Comparison of ENCODE assay signal across 8 mouse cellular contexts in the genomic region with DNA sequence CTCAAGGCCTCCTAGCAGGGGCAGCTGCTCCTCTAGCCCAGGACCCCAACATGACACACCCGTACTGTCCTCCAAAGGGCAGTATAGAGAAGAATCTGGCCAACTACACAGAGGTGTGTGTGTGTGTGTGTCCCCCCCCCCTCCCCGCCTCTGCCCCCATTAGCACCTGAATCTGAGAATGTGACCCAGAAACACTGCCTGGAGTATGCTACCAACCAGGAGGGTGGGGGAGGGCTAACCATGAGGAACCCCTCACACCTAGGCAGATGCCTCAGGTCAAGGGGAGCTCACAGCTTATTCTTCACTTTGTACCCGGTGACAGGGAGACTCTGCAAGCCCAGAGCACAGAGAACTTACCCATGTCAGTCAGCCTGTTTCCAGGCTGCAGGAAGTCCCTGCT. TPM values are rescaled to one million over a fixed set of nuclear protein-coding genes. Genes with fewer than 3 reads are reported as not detected.
DNase-seq lines count a peak whose midpoint lies in the region; ATAC-seq and TF ChIP-seq lines count a peak whose summit lies in the region.

No protein-coding gene starts in this region.

- no peak for TF ChIP-seq CTCF in cortical plate, adult 2 months (IDR thresholded peaks at IDR 0.05; ENCODE audit: extremely low read depth, insufficient read depth, low read length)

- H3K4me2 ChIP-seq in kidney, embryonic 14.5 days (replicated peaks; ENCODE audit: low read depth, low read length) = peak overlapping the region; percentile 68
- H3K4me2 ChIP-seq in hindbrain, embryonic 14.5 days (replicated peaks) = peak overlapping the region; percentile 76
- H3K4me2 ChIP-seq in midbrain, embryonic 13.5 days (replicated peaks) = peak overlapping the region; percentile 89

- H3K27ac ChIP-seq in kidney, embryonic 14.5 days (ENCODE audit: low read depth, low read length) = peak overlapping the region; percentile 44; the same call in 1 of the 2 replicates
- H3K27ac ChIP-seq in cortical plate, adult 2 months (ENCODE audit: insufficient read depth, low read length) = no peak overlapping the region
- peak overlapping the region; percentile 98; the same call in 1 of the 2 replicates for H3K27ac ChIP-seq in hindbrain, embryonic 14.5 days
- H3K27ac ChIP-seq in midbrain, embryonic 13.5 days = no peak overlapping the region

- ATAC-seq in kidney, embryonic 14.5 days (ENCODE audit: low FRiP score, low TSS enrichment) = no peak
- no peak for ATAC-seq in hindbrain, embryonic 14.5 days (ENCODE audit: low FRiP score)
- ATAC-seq in midbrain, embryonic 13.5 days = no peak

- no peaks in the 10 kb centered on the region for H3K27me3 ChIP-seq in kidney, embryonic 14.5 days (ENCODE audit: control insufficient read depth, insufficient read depth, low read length)
- H3K27me3 ChIP-seq in hindbrain, embryonic 14.5 days (ENCODE audit: control insufficient read depth, insufficient read depth, low read length) = no peaks in the 10 kb centered on the region
- no peaks in the 10 kb centered on the region for H3K27me3 ChIP-seq in midbrain, embryonic 13.5 days

- WGBS in kidney, embryonic 14.5 days = 73% methylated on average over 3 of the region's 3 CpGs
- 78% methylated on average over 3 of the region's 3 CpGs for WGBS in hindbrain, embryonic 14.5 days
- WGBS in midbrain, embryonic 13.5 days = 84% methylated on average over 3 of the region's 3 CpGs

- TF ChIP-seq POLR2A in cortical plate, adult 2 months (IDR thresholded peaks at IDR 0.05; ENCODE audit: extremely low read depth, insufficient read depth, low read length) = no peak

- peaks cover 18% of the 10 kb centered on the region for H3K4me1 ChIP-seq in kidney, embryonic 14.5 days (ENCODE audit: control insufficient read depth, insufficient read depth, low read length)
- peaks cover 6% of the 10 kb centered on the region; the same call in 1 of the 2 replicates for H3K4me1 ChIP-seq in cortical plate, adult 2 months (ENCODE audit: control insufficient read depth, insufficient read depth, low read length)
- peaks cover 26% of the 10 kb centered on the region for H3K4me1 ChIP-seq in hindbrain, embryonic 14.5 days (replicated peaks; ENCODE audit: control insufficient read depth, insufficient read depth, low read length)
- peaks cover 43% of the 10 kb centered on the region for H3K4me1 ChIP-seq in midbrain, embryonic 13.5 days (replicated peaks)

- DNase-seq in kidney, adult 18-20 months = no peak
- DNase-seq in hindbrain, embryonic 14.5 days (ENCODE audit: low spot score) = no peak
- DNase-seq in layer of hippocampus, postnatal 14 days (ENCODE audit: low spot score in 2 of 2) = no peak
- DNase-seq in adrenal gland, adult (ENCODE audit: inconsistent age in 2 of 2, low spot score in 1 of 2) = no peak
- no peak for DNase-seq in gastrocnemius, postnatal 10 days

- H3K9me3 ChIP-seq in kidney, embryonic 14.5 days (ENCODE audit: control insufficient read depth, low read length) = no peaks in the 10 kb centered on the region
- no peaks in the 10 kb centered on the region for H3K9me3 ChIP-seq in hindbrain, embryonic 14.5 days (ENCODE audit: control insufficient read depth, low read length)
- no peaks in the 10 kb centered on the region for H3K9me3 ChIP-seq in midbrain, embryonic 13.5 days

- H3K4me3 ChIP-seq in kidney, embryonic 14.5 days (ENCODE audit: low read length) = peak overlapping the region; percentile 90
- peak overlapping the region; percentile 87; the same call in 1 of the 2 replicates for H3K4me3 ChIP-seq in cortical plate, adult 2 months (ENCODE audit: insufficient read depth, low read length)
- H3K4me3 ChIP-seq in hindbrain, embryonic 14.5 days (replicated peaks; ENCODE audit: low read length) = peak overlapping the region; percentile 87
- peak overlapping the region; percentile 84 for H3K4me3 ChIP-seq in midbrain, embryonic 13.5 days (replicated peaks)

- peaks cover 37% of the 10 kb centered on the region for H3K36me3 ChIP-seq in kidney, embryonic 14.5 days (ENCODE audit: control insufficient read depth, insufficient read depth, low read length)
- peaks cover 28% of the 10 kb centered on the region for H3K36me3 ChIP-seq in hindbrain, embryonic 14.5 days (replicated peaks; ENCODE audit: control insufficient read depth, insufficient read depth)
- H3K36me3 ChIP-seq in midbrain, embryonic 13.5 days = peaks cover 34% of the 10 kb centered on the region

- peak overlapping the region; percentile 88 for H3K9ac ChIP-seq in kidney, embryonic 14.5 days (ENCODE audit: low read depth, low read length)
- peak overlapping the region; percentile 87 for H3K9ac ChIP-seq in hindbrain, embryonic 14.5 days
- peak overlapping the region; percentile 86 for H3K9ac ChIP-seq in midbrain, embryonic 13.5 days (replicated peaks)

RNA-seq across cellular contexts. Expression of a gene that starts 2.4 kb away (rescaled TPM):
- polyA plus RNA-seq in kidney, embryonic 14.5 days (2014; fragmentation: Nextera tagmentation; extraction: Ambion mirVana) = 37.2 and 39.7 TPM in 2 replicates
- 58.4 and 59.4 TPM in 2 replicates for polyA plus RNA-seq in cortical plate, adult 2 months (2012; rRNA removed)
- 54.0 and 54.4 TPM in 2 replicates for polyA plus RNA-seq in hindbrain, embryonic 14.5 days (2014; fragmentation: Nextera tagmentation; extraction: Ambion mirVana)
- polyA plus RNA-seq in midbrain, embryonic 13.5 days (2015; fragmentation: Nextera tagmentation; extraction: Ambion mirVana) = 45.8 and 46.2 TPM in 2 replicates
- 10 to 100 TPM; 80.1 to 84.6 TPM for total RNA-seq in layer of hippocampus, postnatal 14 days (2021)
- total RNA-seq in gastrocnemius, postnatal 10 days (2021) = 10 to 100 TPM; 28.1 to 33.4 TPM

RNA-seq across cellular contexts. Expression of a gene that starts 8.3 kb away (rescaled TPM):
- 54.0 and 89.2 TPM in 2 replicates for polyA plus RNA-seq in kidney, embryonic 14.5 days (2014; fragmentation: Nextera tagmentation; extraction: Ambion mirVana)
- polyA plus RNA-seq in cortical plate, adult 2 months (2012; rRNA removed) = 229 and 239 TPM in 2 replicates
- polyA plus RNA-seq in hindbrain, embryonic 14.5 days (2014; fragmentation: Nextera tagmentation; extraction: Ambion mirVana) = 119 and 122 TPM in 2 replicates
- polyA plus RNA-seq in midbrain, embryonic 13.5 days (2015; fragmentation: Nextera tagmentation; extraction: Ambion mirVana) = 100 and 101 TPM in 2 replicates
- total RNA-seq in layer of hippocampus, postnatal 14 days (2021) = 100 to 1,000 TPM; 190 to 194 TPM
- 10 to 100 TPM; 62.2 to 68.4 TPM for total RNA-seq in gastrocnemius, postnatal 10 days (2021)

RNA-seq across cellular contexts. Expression of a gene that starts 42.5 kb away (rescaled TPM):
- polyA plus RNA-seq in kidney, embryonic 14.5 days (2014; fragmentation: Nextera tagmentation; extraction: Ambion mirVana) = 0.89 TPM in 1 of 2 replicates, not detected in the other
- not detected in 2 replicates for polyA plus RNA-seq in cortical plate, adult 2 months (2012; rRNA removed)
- 0.34 and 0.74 TPM in 2 replicates for polyA plus RNA-seq in hindbrain, embryonic 14.5 days (2014; fragmentation: Nextera tagmentation; extraction: Ambion mirVana)
- polyA plus RNA-seq in midbrain, embryonic 13.5 days (2015; fragmentation: Nextera tagmentation; extraction: Ambion mirVana) = 0.40 and 0.50 TPM in 2 replicates
- not detected for total RNA-seq in layer of hippocampus, postnatal 14 days (2021)
- total RNA-seq in gastrocnemius, postnatal 10 days (2021) = not detected

Comparison
In these comparisons a context has a peak if more than half of its experiments do, and no peak if none do; other contexts are left out.
1. H3K27ac ChIP-seq: peak in kidney, embryonic 14.5 days (single experiment) and hindbrain, embryonic 14.5 days (single experiment); none in cortical plate, adult 2 months (single experiment) and midbrain, embryonic 13.5 days (single experiment).
2. Peak in every context shown above with its lines, with median percentiles within 50 percentile points of each other: H3K4me2 ChIP-seq, H3K4me3 ChIP-seq and H3K9ac ChIP-seq.